Mouse (Mus musculus): ENCODE results near the gene Arhgap28. TPM values are rescaled to one million over a fixed set of nuclear protein-coding genes. Genes with fewer than 3 reads are reported as not detected.

Arhgap28 gene
- polyA plus RNA-seq, 1 experiment from 2014 or later = 35.6 TPM

- H3K9ac ChIP-seq (ENCODE audit: low read depth, low read length) = no peak overlapping the region
- H3K4me2 ChIP-seq (replicated peaks; ENCODE audit: low read depth, low read length) = no peak overlapping the region
- no peak for DNase-seq (ENCODE audit: low spot score)
- H3K4me3 ChIP-seq (ENCODE audit: low read depth, low read length) = no peak overlapping the region
- ATAC-seq (ENCODE audit: low FRiP score) = no peak
- H3K36me3 ChIP-seq (ENCODE audit: control insufficient read depth, insufficient read depth, low read length) = no peaks in the 10 kb centered on the region
- H3K4me1 ChIP-seq (replicated peaks; ENCODE audit: control insufficient read depth, insufficient read depth, low read length) = no peaks in the 10 kb centered on the region
- no peaks in the 10 kb centered on the region for H3K27me3 ChIP-seq (ENCODE audit: control insufficient read depth, insufficient read depth, low read length)
- H3K27ac ChIP-seq (ENCODE audit: low read depth, low read length) = no peak overlapping the region
- WGBS = 70% methylated on average over 2 of the region's 2 CpGs
- H3K9me3 ChIP-seq (ENCODE audit: control insufficient read depth, low read length) = no peaks in the 10 kb centered on the region
Measured at GRCm38 (mm10) chr17:67916901-67917300, 87.0 kb downstream of the Arhgap28 start.

GRCm38 (mm10) chr17:67912640-67913039, 91.3 kb downstream of the Arhgap28 start:
- no peaks in the 10 kb centered on the region for H3K36me3 ChIP-seq (ENCODE audit: control insufficient read depth, insufficient read depth, low read length)
- 60% methylated on average over 12 of the region's 12 CpGs for WGBS
- no peaks in the 10 kb centered on the region for H3K9me3 ChIP-seq (ENCODE audit: control insufficient read depth, low read length)
- ATAC-seq (ENCODE audit: low FRiP score) (peak; percentile 60; the same call in 1 of the 2 replicates), DNase-seq (ENCODE audit: low spot score) (peak; percentile 62)
- no peaks in the 10 kb centered on the region for H3K4me1 ChIP-seq (replicated peaks; ENCODE audit: control insufficient read depth, insufficient read depth, low read length)
- no peaks in the 10 kb centered on the region for H3K27me3 ChIP-seq (ENCODE audit: control insufficient read depth, insufficient read depth, low read length)
- no peak overlapping the region for H3K27ac ChIP-seq (ENCODE audit: low read depth, low read length)
- no peak overlapping the region for H3K4me2 ChIP-seq (replicated peaks; ENCODE audit: low read depth, low read length)
- no peak overlapping the region for H3K4me3 ChIP-seq (ENCODE audit: low read depth, low read length)
- H3K9ac ChIP-seq (ENCODE audit: low read depth, low read length) = no peak overlapping the region

- Histone ChIP-seq H3K27me3 (ENCODE audit: control insufficient read depth, insufficient read depth, low read length) (no peaks in the 10 kb centered on the region), H3K4me2 (replicated peaks; ENCODE audit: low read depth, low read length) (no peak overlapping the region), H3K27ac (ENCODE audit: low read depth, low read length) (no peak overlapping the region), H3K4me1 (replicated peaks; ENCODE audit: control insufficient read depth, insufficient read depth, low read length) (no peaks in the 10 kb centered on the region), H3K36me3 (ENCODE audit: control insufficient read depth, insufficient read depth, low read length) (no peaks in the 10 kb centered on the region), H3K4me3 (ENCODE audit: low read depth, low read length) (no peak overlapping the region), H3K9me3 (ENCODE audit: control insufficient read depth, low read length) (no peaks in the 10 kb centered on the region), H3K9ac (ENCODE audit: low read depth, low read length) (no peak overlapping the region)
- 76% methylated on average over 11 of the region's 11 CpGs for WGBS
- DNase-seq (ENCODE audit: low spot score) (no peak), ATAC-seq (ENCODE audit: low FRiP score) (no peak)
Measured at GRCm38 (mm10) chr17:67912051-67912450, 91.9 kb downstream of the Arhgap28 start.

GRCm38 (mm10) chr17:67908537-67908936, 95.4 kb downstream of the Arhgap28 start:
- WGBS = 79% methylated on average over 4 of the region's 4 CpGs
- H3K4me2 ChIP-seq (replicated peaks; ENCODE audit: low read depth, low read length) = no peak overlapping the region
- no peak for ATAC-seq (ENCODE audit: low FRiP score)
- H3K9me3 ChIP-seq (ENCODE audit: control insufficient read depth, low read length) = no peaks in the 10 kb centered on the region
- H3K4me3 ChIP-seq (ENCODE audit: low read depth, low read length) = no peak overlapping the region
- H3K27me3 ChIP-seq (ENCODE audit: control insufficient read depth, insufficient read depth, low read length) = no peaks in the 10 kb centered on the region
- H3K9ac ChIP-seq (ENCODE audit: low read depth, low read length) = no peak overlapping the region
- DNase-seq (ENCODE audit: low spot score) = no peak
- H3K4me1 ChIP-seq (replicated peaks; ENCODE audit: control insufficient read depth, insufficient read depth, low read length) = no peaks in the 10 kb centered on the region
- no peak overlapping the region for H3K27ac ChIP-seq (ENCODE audit: low read depth, low read length)
- no peaks in the 10 kb centered on the region for H3K36me3 ChIP-seq (ENCODE audit: control insufficient read depth, insufficient read depth, low read length)

- Histone ChIP-seq H3K9ac (ENCODE audit: low read depth, low read length) (no peak overlapping the region), H3K36me3 (ENCODE audit: control insufficient read depth, insufficient read depth, low read length) (no peaks in the 10 kb centered on the region), H3K9me3 (ENCODE audit: control insufficient read depth, low read length) (no peaks in the 10 kb centered on the region), H3K4me2 (replicated peaks; ENCODE audit: low read depth, low read length) (no peak overlapping the region), H3K4me3 (ENCODE audit: low read depth, low read length) (no peak overlapping the region), H3K27ac (ENCODE audit: low read depth, low read length) (no peak overlapping the region), H3K4me1 (replicated peaks; ENCODE audit: control insufficient read depth, insufficient read depth, low read length) (no peaks in the 10 kb centered on the region), H3K27me3 (ENCODE audit: control insufficient read depth, insufficient read depth, low read length) (no peaks in the 10 kb centered on the region)
- no peak for ATAC-seq (ENCODE audit: low FRiP score)
- DNase-seq (ENCODE audit: low spot score) = no peak
- WGBS = 78% methylated on average over 4 of the region's 4 CpGs
Measured at GRCm38 (mm10) chr17:67908137-67908536, 95.8 kb downstream of the Arhgap28 start.

GRCm38 (mm10) chr17:67907532-67908054, 96.3 kb downstream of the Arhgap28 start:
- no peaks in the 10 kb centered on the region for H3K27me3 ChIP-seq (ENCODE audit: control insufficient read depth, insufficient read depth, low read length)
- WGBS = 88% methylated on average over 10 of the region's 10 CpGs
- DNase-seq (ENCODE audit: low spot score) = no peak
- no peak overlapping the region for H3K9ac ChIP-seq (ENCODE audit: low read depth, low read length)
- ATAC-seq (ENCODE audit: low FRiP score) = no peak
- H3K4me2 ChIP-seq (replicated peaks; ENCODE audit: low read depth, low read length) = no peak overlapping the region
- H3K4me1 ChIP-seq (replicated peaks; ENCODE audit: control insufficient read depth, insufficient read depth, low read length) = no peaks in the 10 kb centered on the region
- no peak overlapping the region for H3K27ac ChIP-seq (ENCODE audit: low read depth, low read length)
- no peak overlapping the region for H3K4me3 ChIP-seq (ENCODE audit: low read depth, low read length)
- H3K36me3 ChIP-seq (ENCODE audit: control insufficient read depth, insufficient read depth, low read length) = no peaks in the 10 kb centered on the region
- no peaks in the 10 kb centered on the region for H3K9me3 ChIP-seq (ENCODE audit: control insufficient read depth, low read length)

- no peak for ATAC-seq (ENCODE audit: low FRiP score)
- no peak overlapping the region for H3K4me2 ChIP-seq (replicated peaks; ENCODE audit: low read depth, low read length)
- no peak overlapping the region for H3K27ac ChIP-seq (ENCODE audit: low read depth, low read length)
- 65% methylated on average over 3 of the region's 3 CpGs for WGBS
- H3K36me3 ChIP-seq (ENCODE audit: control insufficient read depth, insufficient read depth, low read length) = no peaks in the 10 kb centered on the region
- no peak overlapping the region for H3K4me3 ChIP-seq (ENCODE audit: low read depth, low read length)
- H3K9ac ChIP-seq (ENCODE audit: low read depth, low read length) = no peak overlapping the region
- no peaks in the 10 kb centered on the region for H3K27me3 ChIP-seq (ENCODE audit: control insufficient read depth, insufficient read depth, low read length)
- no peaks in the 10 kb centered on the region for H3K4me1 ChIP-seq (replicated peaks; ENCODE audit: control insufficient read depth, insufficient read depth, low read length)
- no peaks in the 10 kb centered on the region for H3K9me3 ChIP-seq (ENCODE audit: control insufficient read depth, low read length)
- no peak for DNase-seq (ENCODE audit: low spot score)
Measured at GRCm38 (mm10) chr17:67906236-67906635, 97.7 kb downstream of the Arhgap28 start.

GRCm38 (mm10) chr17:67904315-67904944, 99.5 kb downstream of the Arhgap28 start:
- Histone ChIP-seq H3K9ac (ENCODE audit: low read depth, low read length) (no peak overlapping the region), H3K4me2 (replicated peaks; ENCODE audit: low read depth, low read length) (no peak overlapping the region), H3K36me3 (ENCODE audit: control insufficient read depth, insufficient read depth, low read length) (no peaks in the 10 kb centered on the region), H3K4me1 (replicated peaks; ENCODE audit: control insufficient read depth, insufficient read depth, low read length) (no peaks in the 10 kb centered on the region), H3K9me3 (ENCODE audit: control insufficient read depth, low read length) (no peaks in the 10 kb centered on the region), H3K27me3 (ENCODE audit: control insufficient read depth, insufficient read depth, low read length) (no peaks in the 10 kb centered on the region), H3K4me3 (ENCODE audit: low read depth, low read length) (no peak overlapping the region), H3K27ac (ENCODE audit: low read depth, low read length) (no peak overlapping the region)
- no peak for ATAC-seq (ENCODE audit: low FRiP score)
- DNase-seq (ENCODE audit: low spot score) = no peak
- WGBS = 82% methylated on average over 14 of the region's 14 CpGs

GRCm38 (mm10) chr17:67902847-67903246, 101.1 kb downstream of the Arhgap28 start:
- no peak for ATAC-seq (ENCODE audit: low FRiP score)
- DNase-seq (ENCODE audit: low spot score) = no peak
- Histone ChIP-seq H3K9me3 (ENCODE audit: control insufficient read depth, low read length) (no peaks in the 10 kb centered on the region), H3K4me3 (ENCODE audit: low read depth, low read length) (no peak overlapping the region), H3K4me1 (replicated peaks; ENCODE audit: control insufficient read depth, insufficient read depth, low read length) (no peaks in the 10 kb centered on the region), H3K9ac (ENCODE audit: low read depth, low read length) (no peak overlapping the region), H3K4me2 (replicated peaks; ENCODE audit: low read depth, low read length) (no peak overlapping the region), H3K36me3 (ENCODE audit: control insufficient read depth, insufficient read depth, low read length) (no peaks in the 10 kb centered on the region), H3K27ac (ENCODE audit: low read depth, low read length) (no peak overlapping the region), H3K27me3 (ENCODE audit: control insufficient read depth, insufficient read depth, low read length) (no peaks in the 10 kb centered on the region)
- 88% methylated on average over 4 of the region's 4 CpGs for WGBS

Data from hindbrain, embryonic 11.5 days (tissue).